Mouse (Mus musculus) embryonic facial prominence, embryonic 15.5 days (tissue): Measurements from ENCODE around the gene Olfr330. TPM values are rescaled to one million over a fixed set of nuclear protein-coding genes. Genes with fewer than 3 reads are reported as not detected.
"Not testable (repeated sequence)": the region's sequence is repeated elsewhere in the genome, so short reads cannot be mapped to it uniquely, and the experiment has no call there.

Experiments used
- ATAC-seq: fragments of 200-750 bp; cut with Nextera tagmentation; 2 replicates; pipeline ENCODE4 v1.8.0; 2017; ENCODE audit warnings: low read depth, moderate TSS enrichment; ENCODE audit not compliant: insufficient number of reproducible peaks, low FRiP score, low TSS enrichment
- H3K27ac ChIP-seq: fragments of 300-500 bp; sonication (generic); replicated peaks from 2 replicates; pipeline ENCODE4 v1.5.1; 2015; ENCODE audit warnings: mild to moderate bottlenecking, inconsistent platforms
- H3K27me3 ChIP-seq: fragments of 300-500 bp; sonication (generic); 2 replicates; pipeline ENCODE4 v1.6.1; 2015; ENCODE audit warnings: inconsistent platforms
- H3K36me3 ChIP-seq: fragments of 300-500 bp; sonication (generic); 2 replicates; pipeline ENCODE4 v1.6.1; 2015; ENCODE audit warnings: mild to moderate bottlenecking, inconsistent platforms
- H3K4me1 ChIP-seq: fragments of 300-500 bp; sonication (generic); 2 replicates; pipeline ENCODE4 v1.6.1; 2015; ENCODE audit warnings: inconsistent platforms
- H3K4me2 ChIP-seq: fragments of 300-500 bp; sonication (generic); replicated peaks from 2 replicates; pipeline ENCODE4 v1.6.1; 2015; ENCODE audit warnings: mild to moderate bottlenecking, inconsistent platforms
- H3K4me3 ChIP-seq: fragments of 300-500 bp; sonication (generic); replicated peaks from 2 replicates; pipeline ENCODE4 v1.5.1; 2015; ENCODE audit warnings: mild to moderate bottlenecking, inconsistent platforms
- H3K9ac ChIP-seq: fragments of 300-500 bp; sonication (generic); 2 replicates; pipeline ENCODE4 v1.6.1; 2015; ENCODE audit warnings: inconsistent platforms
- H3K9me3 ChIP-seq: fragments of 300-500 bp; sonication (generic); replicated peaks from 2 replicates; pipeline ENCODE4 v1.6.1; 2016; ENCODE audit warnings: inconsistent platforms
- WGBS: fragments of 180-500 bp; shearing (Covaris S2); methylation state at CpG from one replicate; pipeline ENCODE4 v1.1.7; 2015; 5-methylcytosine and 5-hydroxymethylcytosine counted together
- polyA plus RNA-seq: library from polyadenylated mRNA; unstranded; fragments of >200 nt; fragmentation: Nextera tagmentation; extraction: Ambion mirVana; gene quantifications from 2 replicates; pipeline ENCODE4 v1.2.1, GENCODE M21; 2015

Olfr330 gene
- 0.14 and 0.36 TPM in 2 replicates for polyA plus RNA-seq

GRCm38 (mm10) chr11:58534736-58535135 is at the start of gene Olfr330:
Olfr330 (minus strand) TSS chr11:58534836.
- H3K36me3 ChIP-seq, ATAC-seq, H3K9me3 ChIP-seq, H3K4me3 ChIP-seq, H3K27me3 ChIP-seq, H3K4me1 ChIP-seq, H3K27ac ChIP-seq, H3K4me2 ChIP-seq, H3K9ac ChIP-seq: not testable (repeated sequence)

DNA sequence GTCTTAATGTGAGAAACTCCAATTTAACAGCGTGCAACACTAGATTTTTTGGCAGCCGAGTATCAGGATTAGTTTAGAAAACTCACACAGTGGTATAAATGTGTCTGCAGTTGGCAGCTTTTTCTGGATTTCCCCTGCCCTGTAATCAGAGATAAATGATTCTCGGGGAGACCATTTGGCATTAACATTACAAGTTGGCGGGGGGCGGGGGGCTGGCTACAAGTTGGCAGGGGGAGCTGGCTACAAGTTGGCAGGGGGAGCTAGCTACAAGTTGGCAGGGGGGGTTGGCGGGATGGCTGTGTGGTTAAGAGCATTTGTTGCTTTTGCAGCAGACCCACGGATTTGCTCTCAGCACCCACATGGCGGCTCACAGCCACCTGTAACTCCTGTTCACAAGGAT is 44.0 kb upstream of the Olfr330 start:
- Histone ChIP-seq H3K9me3 (no peaks in the 10 kb centered on the region), H3K27me3 (no peaks in the 10 kb centered on the region), H3K9ac (no peak overlapping the region), H3K27ac (no peak overlapping the region), H3K4me1 (no peaks in the 10 kb centered on the region), H3K4me3 (no peak overlapping the region), H3K36me3 (no peaks in the 10 kb centered on the region), H3K4me2 (no peak overlapping the region)
- 73% methylated on average over 8 of the region's 8 CpGs for WGBS
- ATAC-seq, result no peak

DNA sequence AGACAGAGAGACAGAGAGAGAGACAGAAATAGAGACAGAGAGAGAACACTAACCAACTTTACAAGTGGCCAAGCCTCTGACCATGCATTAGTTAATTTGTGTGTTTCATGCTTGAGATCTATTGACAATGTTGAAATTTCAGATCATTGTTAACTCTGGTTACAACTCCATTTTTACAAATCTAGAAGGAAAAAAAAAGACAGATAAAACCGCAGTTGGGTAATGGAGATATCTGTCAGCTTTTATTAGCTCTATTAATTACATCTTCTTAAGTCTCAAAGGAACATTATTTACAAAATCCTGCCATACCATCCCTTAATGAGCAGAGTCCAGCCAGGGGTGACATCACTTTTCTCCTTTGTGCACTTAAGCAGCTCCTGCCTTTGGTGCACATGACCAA is 42.8 kb upstream of the Olfr330 start, which contains the start of gene Olfr325:
Olfr325 (plus strand) TSS at position 301 of the 400 bp plus-strand sequence.
- H3K9me3 ChIP-seq, result no peaks in the 10 kb centered on the region
- no peak within 1 kb of the TSS for H3K4me3 ChIP-seq
- 70% methylated on average over 1 of the region's 1 CpGs for WGBS
- no peak within 1 kb of the TSS for H3K4me2 ChIP-seq
- no peaks in the 10 kb centered on the region for H3K36me3 ChIP-seq
- no peak within 1 kb of the TSS for H3K9ac ChIP-seq
- no peaks in the 10 kb centered on the region for H3K4me1 ChIP-seq
- no peaks in the 10 kb centered on the region for H3K27me3 ChIP-seq
- no peak for ATAC-seq
- H3K27ac ChIP-seq, result no peak within 1 kb of the TSS

GRCm38 (mm10) chr11:58570405-58570804 is 35.8 kb upstream of the Olfr330 start, which contains the start of gene Olfr224:
Olfr224 (minus strand) TSS chr11:58570553.
- H3K9me3 ChIP-seq, result no peaks in the 10 kb centered on the region
- 66% methylated on average over 5 of the region's 5 CpGs for WGBS
- ATAC-seq, result no peak
- no peaks in the 10 kb centered on the region for H3K36me3 ChIP-seq
- H3K27ac ChIP-seq, result no peak within 1 kb of the TSS
- no peaks in the 10 kb centered on the region for H3K27me3 ChIP-seq
- no peak within 1 kb of the TSS for H3K4me3 ChIP-seq
- H3K9ac ChIP-seq, result no peak within 1 kb of the TSS
- H3K4me1 ChIP-seq, result no peaks in the 10 kb centered on the region
- H3K4me2 ChIP-seq, result no peak within 1 kb of the TSS

GRCm38 (mm10) chr11:58555536-58555935 is 20.9 kb upstream of the Olfr330 start, which contains the start of gene Olfr328:
Olfr328 (minus strand) TSS chr11:58555636.
- no peak within 1 kb of the TSS for H3K9ac ChIP-seq
- H3K4me1 ChIP-seq, result no peaks in the 10 kb centered on the region
- no peak within 1 kb of the TSS for H3K4me3 ChIP-seq
- no peaks in the 10 kb centered on the region for H3K27me3 ChIP-seq
- no peak within 1 kb of the TSS for H3K27ac ChIP-seq
- no peaks in the 10 kb centered on the region for H3K9me3 ChIP-seq
- H3K4me2 ChIP-seq, result no peak within 1 kb of the TSS
- no peak for ATAC-seq
- H3K36me3 ChIP-seq, result no peaks in the 10 kb centered on the region
- 65% methylated on average over 1 of the region's 1 CpGs for WGBS

- Histone ChIP-seq H3K36me3 (no peaks in the 10 kb centered on the region), H3K9ac (no peak within 1 kb of the TSS), H3K27me3 (no peaks in the 10 kb centered on the region), H3K27ac (no peak within 1 kb of the TSS), H3K9me3 (no peaks in the 10 kb centered on the region), H3K4me2 (no peak within 1 kb of the TSS), H3K4me1 (no peaks in the 10 kb centered on the region), H3K4me3 (no peak within 1 kb of the TSS)
- ATAC-seq, result no peak
- WGBS, result 78% methylated on average over 5 of the region's 5 CpGs
These were observed 11.7 kb upstream of the Olfr330 start, which contains the start of gene Olfr329-ps for GRCm38 (mm10) chr11:58546322-58546721. Olfr329-ps (minus strand) TSS chr11:58546422.

DNA sequence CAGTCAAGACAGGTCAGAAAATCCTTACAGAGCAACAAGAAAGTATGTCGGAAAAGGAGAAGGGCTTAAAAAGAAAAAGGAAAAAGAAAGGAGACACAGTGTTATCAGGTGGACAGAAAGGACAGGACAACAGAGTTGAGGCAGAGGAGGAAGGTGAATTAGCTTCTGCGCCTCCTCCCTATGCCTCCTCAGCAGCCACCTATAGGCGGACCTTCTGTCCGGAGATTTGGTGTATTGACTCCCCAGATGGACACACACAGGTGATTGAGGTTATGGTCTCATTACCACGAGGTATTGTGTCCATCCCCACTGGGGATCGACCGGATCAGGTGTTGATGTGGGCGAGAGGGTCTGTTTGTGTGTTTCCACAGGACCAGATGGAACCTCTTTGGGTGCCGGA is 14.9 kb downstream of the Olfr330 start:
- not testable (repeated sequence) for ATAC-seq, H3K27ac ChIP-seq, H3K4me1 ChIP-seq, H3K4me2 ChIP-seq, H3K9me3 ChIP-seq, H3K27me3 ChIP-seq, H3K4me3 ChIP-seq, H3K9ac ChIP-seq, H3K36me3 ChIP-seq
- 92% methylated on average over 7 of the region's 9 CpGs for WGBS

DNA sequence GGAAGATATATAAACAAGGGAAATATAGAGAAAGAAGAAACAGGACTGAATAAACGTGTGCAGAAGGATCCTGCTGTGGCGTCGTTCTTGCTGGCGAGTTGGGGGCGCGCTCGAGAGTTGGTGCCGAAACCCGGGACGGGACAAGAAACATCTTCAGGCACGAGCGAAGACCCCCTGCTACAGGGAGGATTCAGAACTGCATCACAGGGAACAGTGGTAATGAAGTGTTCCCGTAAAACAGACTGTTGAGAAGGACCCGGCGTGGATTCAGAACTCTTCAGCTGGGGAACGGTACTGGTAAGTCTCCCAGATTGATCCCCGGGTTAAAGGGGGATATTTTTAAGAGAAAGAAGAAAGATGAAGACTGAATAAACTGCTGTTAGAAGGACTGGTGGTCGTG is 15.7 kb downstream of the Olfr330 start:
- WGBS, result 92% methylated on average over 18 of the region's 18 CpGs

DNA sequence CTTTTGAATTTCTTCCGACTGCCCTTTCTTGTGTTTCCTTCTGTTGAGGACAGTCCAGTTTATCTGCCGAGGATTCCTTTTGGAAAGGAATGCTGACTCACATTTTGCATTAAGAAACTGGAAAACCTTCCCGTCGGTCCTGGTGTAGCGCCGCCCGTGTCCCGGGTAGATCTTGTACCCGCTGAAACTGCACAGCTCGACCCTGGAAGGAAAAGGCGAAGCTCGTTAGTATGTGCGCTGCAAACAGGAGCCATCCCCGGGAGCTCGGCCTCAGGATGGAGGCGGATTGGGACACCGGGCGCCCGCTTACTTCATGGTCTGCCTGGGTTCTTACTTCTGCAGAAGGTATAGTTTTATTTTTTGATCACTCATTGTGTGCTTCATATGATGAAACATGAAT is 25.6 kb downstream of the Olfr330 start:
- 84% methylated on average over 19 of the region's 19 CpGs for WGBS

More for the DNA sequence above, 15.7 kb downstream of the Olfr330 start:
- not testable (repeated sequence) for H3K9ac ChIP-seq, H3K4me1 ChIP-seq, H3K27ac ChIP-seq, ATAC-seq, H3K4me2 ChIP-seq, H3K4me3 ChIP-seq, H3K27me3 ChIP-seq, H3K36me3 ChIP-seq, H3K9me3 ChIP-seq

DNA sequence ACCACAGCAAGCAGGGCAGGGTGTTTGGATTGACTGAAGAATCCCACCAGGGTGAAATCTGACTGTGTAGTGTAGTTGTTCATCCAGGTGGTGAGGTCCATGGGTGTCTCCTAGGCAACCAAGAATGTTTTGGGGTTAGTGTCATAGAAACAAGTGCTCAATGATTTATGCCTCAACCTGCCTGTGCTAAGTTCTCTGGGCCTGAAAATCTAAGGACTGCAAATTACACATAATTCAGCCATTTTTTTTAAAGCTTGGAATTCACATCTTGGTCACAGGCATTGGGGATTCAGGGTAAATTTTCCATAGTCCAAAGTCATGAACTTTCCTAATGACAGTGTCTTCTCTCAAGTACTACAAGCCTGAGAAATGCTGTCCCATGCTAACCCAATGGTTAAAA is 32.2 kb downstream of the Olfr330 start, which contains the start of gene Olfr331:
Olfr331 (minus strand) TSS at position 101 of the 400 bp plus-strand sequence.
- H3K36me3 ChIP-seq, H3K4me3 ChIP-seq, H3K4me2 ChIP-seq, H3K9ac ChIP-seq, H3K9me3 ChIP-seq, H3K4me1 ChIP-seq, H3K27me3 ChIP-seq, H3K27ac ChIP-seq, ATAC-seq: not testable (repeated sequence)

More for the DNA sequence above, 25.6 kb downstream of the Olfr330 start:
- ATAC-seq, H3K27ac ChIP-seq, H3K27me3 ChIP-seq, H3K4me1 ChIP-seq, H3K36me3 ChIP-seq, H3K4me3 ChIP-seq, H3K4me2 ChIP-seq, H3K9me3 ChIP-seq, H3K9ac ChIP-seq: not testable (repeated sequence)

DNA sequence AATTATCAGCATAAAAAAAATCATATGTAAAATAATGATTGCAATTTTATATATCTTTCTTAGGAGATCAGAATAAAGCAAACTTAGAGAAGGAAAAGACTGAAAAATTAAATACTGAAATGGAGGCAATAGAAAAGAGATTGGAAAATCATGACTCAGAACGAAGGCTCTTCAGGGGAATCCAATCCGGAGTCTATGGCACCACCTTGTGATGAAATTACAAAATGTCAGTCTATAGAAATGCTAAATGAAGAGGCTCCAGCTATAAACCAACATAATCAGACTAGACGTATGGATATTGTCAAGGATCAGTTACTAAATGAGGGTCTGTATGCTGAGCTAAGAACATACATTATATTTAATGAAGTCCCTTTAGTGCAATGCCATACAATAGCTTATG is 35.3 kb downstream of the Olfr330 start:
- Histone ChIP-seq H3K9ac (no peak overlapping the region), H3K9me3 (no peaks in the 10 kb centered on the region), H3K36me3 (no peaks in the 10 kb centered on the region), H3K4me3 (no peak overlapping the region), H3K4me2 (no peak overlapping the region), H3K27ac (no peak overlapping the region), H3K27me3 (no peaks in the 10 kb centered on the region), H3K4me1 (no peaks in the 10 kb centered on the region)
- ATAC-seq, result no peak
- WGBS, result 32% methylated on average over 3 of the region's 3 CpGs

DNA sequence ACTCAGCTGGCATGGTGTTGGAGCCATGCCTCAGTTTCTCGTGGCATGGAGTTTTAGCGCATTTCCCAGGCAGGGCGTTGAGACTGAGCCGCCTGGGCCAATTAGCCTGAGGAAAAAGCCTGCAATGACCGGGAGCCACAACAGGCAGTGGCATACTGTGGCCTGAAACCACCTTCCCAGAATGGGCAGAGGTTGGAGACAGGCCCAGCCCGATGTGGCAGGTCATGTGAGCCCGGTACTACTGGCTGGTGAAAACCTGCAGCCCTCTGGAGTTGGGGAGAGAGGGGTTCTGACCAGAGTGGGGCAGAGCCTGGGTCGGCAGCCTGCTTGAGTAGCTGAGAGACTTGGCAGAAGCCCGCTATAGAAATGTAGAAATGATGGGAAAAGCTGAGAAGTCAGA is 35.9 kb downstream of the Olfr330 start:
- Histone ChIP-seq H3K27me3 (no peaks in the 10 kb centered on the region), H3K4me3 (no peak overlapping the region), H3K27ac (no peak overlapping the region), H3K4me1 (no peaks in the 10 kb centered on the region), H3K4me2 (no peak overlapping the region), H3K9me3 (no peaks in the 10 kb centered on the region), H3K9ac (no peak overlapping the region), H3K36me3 (no peaks in the 10 kb centered on the region)
- no peak for ATAC-seq
- WGBS, result 76% methylated on average over 9 of the region's 9 CpGs
